Mouse (Mus musculus): ENCODE measurements at regions not wholly inside any gene's neighbourhood (a gene's known extent, or its start where the extent isn't known, plus 50 kb on each side); places are given as distances from the start of the nearest gene placed in this dataset.

DNA sequence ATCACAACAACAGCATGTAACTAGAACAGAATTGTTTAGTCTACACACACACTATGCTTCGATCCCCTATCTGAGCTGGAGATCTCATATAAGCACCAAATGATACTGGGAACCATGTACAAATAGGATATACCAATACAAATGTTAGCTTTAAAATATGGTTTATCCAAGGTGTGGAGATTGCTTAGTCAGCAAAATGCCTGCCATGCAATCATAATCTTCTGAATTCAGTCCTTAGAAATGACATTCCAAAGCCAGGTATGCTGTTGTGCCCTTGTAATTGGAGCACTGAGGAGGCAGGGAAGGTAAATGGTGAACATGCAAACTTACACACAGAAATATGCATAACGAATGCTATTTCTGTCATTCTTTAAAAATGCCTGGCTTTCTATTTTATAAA, 54.0 kb upstream of the Thsd7b start:
- no peak for DNase-seq

DNA sequence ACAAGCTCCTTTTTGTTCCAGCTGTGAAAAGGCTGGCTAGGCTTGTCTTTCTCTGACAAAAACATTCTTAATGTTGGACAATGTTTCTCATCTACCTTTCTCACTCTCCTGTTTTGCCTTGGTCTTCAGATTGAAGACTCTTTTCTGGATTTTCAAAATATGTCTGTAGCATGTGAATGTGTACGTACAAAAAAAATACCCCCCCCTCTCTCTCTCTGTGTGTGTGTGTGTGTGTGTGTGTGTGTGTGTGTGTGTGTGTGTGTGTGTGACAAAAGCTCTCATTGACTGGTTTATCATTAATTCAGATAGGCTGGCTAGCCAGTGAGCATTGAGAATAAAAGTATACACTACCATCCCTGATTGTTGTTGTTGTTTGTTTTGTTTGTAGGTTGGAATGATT, 64.3 kb upstream of the Thsd7b start:
- DNase-seq = no peak

DNA sequence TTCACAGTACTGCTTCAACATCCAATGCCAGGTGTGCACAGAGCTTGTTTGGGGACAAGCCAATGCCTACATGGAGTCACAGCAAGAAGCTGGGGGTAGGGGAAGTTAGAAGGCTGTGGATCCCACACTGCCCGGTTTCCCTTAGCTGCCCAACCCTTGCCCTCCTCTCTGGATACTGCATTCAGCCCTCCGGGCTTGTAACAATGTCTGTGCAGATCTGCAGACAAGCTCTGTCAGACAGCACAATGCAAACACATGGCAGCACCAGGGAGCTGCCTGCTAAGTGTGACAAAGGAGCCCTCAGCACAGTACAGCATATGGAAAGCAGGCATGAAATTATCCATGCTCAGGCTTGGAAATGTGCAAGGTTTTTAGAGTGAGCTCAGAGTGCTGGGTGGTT, 64.7 kb upstream of the Thsd7b start:
- DNase-seq = no peak

DNA sequence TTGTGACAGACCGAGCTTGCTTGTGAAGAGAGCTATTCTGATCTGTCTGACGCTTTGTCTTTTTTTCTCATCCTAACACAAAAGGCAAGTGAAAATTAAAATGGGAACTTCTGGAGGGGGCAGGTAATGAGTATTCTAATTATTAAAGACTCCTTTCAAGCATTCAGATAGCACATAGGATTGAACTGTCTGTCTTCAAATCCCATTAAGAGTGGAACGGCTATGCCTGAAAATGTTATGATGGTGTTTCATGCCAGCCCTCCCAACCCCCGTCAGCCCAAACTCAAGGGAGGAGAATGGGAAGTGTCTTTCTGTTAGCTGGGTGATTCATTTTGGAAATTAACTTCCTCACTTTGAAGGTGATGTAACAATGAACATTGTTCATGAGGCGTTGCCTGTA, 65.4 kb upstream of the Thsd7b start:
- DNase-seq = no peak

DNA sequence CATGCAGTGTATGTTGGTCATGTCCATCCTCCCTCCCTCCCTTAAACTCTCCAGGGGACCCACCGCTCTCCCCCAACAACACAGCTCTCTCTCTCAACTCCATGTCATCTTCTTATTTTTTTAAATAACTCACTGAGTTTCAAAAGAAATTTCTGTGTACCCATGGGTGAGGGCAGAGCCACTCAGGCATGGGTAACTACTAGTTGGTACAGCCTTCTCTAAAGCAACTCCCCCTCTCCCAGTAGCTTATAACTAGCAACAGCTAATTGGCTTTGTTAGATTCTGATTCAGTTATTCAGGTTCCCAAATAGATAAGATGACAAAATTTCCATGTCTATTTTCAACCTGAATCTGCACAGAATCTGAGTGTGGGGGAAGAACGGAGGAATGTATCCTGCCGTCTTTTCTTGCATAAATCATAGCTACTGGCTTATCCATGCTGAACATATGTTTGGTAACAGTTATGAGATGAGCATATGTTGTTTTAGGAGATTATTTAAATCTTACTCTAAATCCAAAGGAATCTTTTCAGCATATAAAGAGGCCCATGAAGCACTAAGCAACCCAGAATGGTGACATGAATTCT, 92.8 kb upstream of the Thsd7b start:
- no peak for DNase-seq

DNA sequence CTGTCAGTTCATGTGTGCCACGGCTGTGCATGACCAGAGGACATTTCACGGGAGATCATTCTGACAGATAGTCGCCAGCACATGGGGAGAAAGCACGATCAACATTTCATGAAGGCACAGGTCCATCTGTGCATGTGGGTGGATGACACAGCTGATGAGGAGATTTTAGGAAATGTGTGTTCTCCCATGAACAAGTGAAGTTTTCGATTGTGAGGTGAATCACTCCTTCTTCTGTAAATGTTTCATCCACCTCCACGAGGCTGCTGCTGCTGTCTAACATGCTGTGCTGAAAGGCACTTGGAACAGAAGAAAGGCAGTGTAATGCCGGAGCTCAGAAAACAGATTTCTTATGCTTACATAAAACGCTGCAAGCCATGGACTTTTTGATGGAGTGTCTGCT, 103.2 kb upstream of the Thsd7b start:
- DNase-seq = no peak

DNA sequence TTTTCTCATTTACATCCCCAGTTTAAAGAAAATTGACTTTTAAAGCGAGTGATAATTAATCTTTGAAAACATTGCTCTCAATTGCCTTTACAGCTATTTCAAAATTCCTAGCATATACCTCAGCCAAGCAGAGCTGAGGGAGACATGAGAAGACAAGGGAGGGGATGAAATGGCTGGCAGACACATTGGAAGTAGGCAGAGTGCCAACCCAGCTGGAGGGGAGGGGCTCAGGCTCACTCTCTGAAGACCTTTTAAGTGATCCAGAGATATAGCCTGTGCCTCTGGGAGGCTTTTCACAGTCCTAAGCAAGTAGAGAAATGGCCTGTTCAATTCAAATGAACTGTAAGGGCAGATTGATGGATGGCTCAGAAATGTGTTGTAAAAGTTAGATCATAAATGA, 122.5 kb upstream of the Thsd7b start:
- DNase-seq = no peak

DNA sequence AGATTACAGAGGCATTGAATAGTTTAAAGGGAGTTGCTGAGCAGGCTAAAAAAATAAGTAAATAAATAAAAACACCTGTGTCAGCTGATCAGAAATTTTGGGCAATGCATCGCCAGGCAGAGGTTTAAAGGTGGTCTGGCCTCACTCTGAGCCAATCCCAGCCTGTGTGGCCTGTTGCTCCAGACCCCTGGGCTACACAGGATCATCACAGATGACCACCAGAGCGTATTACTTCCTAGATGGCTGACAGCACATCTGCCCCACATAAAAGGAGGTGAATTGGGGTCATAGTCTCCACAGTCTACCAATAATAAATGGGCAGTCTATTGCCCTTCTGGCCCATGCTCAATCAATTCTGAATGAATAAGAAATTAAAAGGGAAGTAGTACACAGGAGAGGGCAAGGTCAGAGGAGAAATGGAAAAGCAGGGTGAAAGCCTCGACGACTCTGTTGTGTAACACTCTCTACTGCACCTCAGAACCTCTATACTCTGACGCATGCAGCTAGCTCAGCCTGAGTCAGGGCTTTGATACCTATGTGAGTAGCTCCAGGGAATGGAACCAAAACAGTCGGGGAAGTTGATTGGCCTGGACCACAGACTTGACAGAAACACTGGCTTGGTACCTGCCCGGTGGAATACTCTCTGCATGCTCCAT, 124.2 kb upstream of the Thsd7b start:
- peak; percentile 11 to 20 for DNase-seq

DNA sequence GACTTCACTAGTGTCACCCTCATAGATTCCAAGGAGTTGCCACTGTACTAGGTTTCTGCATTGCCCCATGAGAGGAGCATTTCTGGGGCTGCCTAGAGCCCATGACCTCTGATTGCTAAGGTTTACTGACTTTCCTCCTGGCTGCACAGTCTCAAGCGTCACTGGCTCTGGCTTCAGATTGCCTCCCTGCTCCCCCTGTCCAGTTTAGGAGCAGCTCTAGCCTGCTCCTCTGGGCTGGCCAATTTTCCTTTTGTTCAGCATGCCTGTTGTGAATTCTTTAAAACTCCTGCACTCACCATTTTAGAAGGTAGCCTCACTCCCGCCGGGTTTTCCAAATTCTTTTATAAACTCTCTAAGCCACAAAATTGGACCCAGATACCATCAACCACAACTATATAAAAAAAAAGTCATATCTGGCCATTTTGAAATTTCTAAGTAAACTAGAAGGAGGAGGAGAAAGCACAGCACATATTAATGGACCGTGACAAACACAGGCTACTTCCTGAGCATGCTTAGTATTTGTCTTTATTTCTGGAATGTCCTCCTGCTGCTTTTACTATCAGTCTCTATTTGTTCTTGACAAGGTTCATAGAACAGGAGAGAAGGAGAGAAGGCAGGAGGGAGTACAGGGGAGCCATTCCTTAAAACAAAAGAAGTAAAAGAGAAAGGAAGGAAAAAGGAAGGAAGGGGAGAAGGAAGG, 126.6 kb upstream of the Thsd7b start:
- DNase-seq = peak; percentile 12 to 31

DNA sequence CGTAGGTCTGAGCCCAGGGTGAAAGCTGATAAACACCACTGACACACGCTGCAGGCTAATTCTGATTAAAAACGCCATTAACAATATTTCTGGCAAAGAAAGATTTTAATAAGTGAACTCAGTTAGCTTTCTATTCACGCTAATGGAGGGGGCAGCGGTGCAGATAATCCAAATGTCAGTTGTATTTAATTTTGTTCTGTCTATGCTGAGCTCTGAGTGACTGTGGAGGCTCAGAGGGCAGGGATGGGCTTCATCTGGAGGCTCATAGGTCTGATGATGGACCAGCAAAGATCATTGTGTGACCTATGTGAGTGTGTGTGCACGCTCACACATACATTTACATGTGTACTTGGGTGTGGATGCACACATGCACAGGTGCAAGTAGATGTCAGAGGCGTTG, 134.3 kb upstream of the Thsd7b start:
- no peak for DNase-seq

DNA sequence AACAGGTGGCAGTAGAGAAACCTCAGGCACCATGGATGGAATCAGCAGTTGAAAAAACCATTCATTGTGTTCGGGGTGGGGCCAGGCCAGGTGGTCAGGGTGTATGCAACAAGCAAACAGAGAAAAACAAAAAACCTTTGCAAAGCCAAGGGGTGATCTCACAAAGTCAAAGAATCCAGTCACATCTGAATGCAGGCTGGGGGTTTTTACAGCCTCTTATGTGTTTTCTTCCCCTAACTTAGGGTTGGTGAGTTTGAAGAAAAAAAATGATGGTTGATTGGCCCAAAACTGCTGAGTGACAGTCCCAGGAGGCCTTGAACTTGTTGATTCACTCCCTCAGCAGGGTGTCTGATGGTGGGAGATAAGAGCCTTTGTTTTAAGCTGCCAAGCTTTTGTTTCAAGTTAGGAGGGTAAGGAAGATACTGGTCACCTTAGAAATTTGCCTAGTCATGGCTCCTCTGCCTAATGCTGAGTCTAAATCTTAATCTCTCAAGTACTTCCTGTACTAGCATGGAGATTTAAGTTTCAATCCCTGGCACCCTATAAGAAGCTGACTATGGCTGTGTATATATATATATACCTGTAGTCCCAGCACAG, 166.0 kb upstream of the Thsd7b start:
- DNase-seq = no peak

DNA sequence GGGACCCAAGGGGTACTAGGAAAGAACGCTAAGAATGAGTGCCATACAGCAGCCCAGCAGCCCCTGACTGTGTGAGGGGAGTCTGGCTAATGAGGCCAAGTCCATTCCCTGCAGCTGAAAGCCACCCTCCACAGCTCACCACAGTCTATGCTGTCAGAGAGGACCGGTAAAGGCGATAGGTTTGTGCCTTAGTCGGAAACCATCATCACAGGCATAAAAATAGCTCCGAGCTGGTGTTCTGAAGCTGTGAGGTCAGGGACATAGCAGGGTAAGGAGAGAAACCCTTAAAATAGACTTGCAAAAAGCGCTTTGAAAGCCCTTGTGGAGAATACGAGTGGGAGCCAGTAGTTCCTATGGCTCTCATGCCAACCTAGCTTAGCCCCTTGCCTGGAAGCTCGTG, 172.1 kb upstream of the Thsd7b start:
- DNase-seq = no peak

DNA sequence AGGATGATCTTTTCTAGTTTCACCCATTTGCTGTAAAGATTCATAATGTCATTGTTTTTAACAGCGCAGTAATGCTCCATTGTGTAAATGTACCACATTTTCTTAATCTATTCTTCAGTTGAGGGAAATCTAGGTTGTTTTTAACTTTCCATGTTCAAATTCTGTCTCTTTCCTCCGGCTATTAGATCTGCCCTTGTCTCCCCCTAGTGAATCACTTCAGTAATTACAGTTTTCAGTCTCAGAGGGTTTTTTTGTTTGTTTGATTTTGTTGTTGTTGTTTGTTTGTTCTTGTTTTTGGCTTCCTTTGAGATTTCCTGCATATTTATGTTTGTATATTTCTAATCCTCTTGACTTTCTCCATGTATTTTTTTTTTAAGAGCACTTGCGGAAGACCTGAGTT, 194.8 kb upstream of the Thsd7b start:
- no peak for DNase-seq

DNA sequence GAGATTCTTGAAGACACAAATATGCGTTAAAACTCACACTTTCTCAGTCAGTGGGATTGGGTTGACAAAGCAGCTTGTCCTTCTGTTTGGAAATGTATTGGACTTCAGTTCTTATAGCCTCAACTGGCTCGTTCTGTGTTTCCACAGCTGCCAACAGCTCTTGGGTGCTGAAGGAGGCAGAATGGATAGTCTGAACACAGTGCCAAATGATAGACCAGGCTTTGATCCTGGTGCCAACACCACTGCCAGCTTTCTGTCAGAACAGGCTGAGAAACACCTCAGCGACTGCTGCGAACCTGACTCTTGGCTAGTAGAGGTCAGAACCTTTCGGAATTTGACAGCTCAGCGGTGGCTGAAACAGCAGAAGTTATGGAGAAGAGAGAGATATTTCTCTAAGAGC, 215.9 kb upstream of the Thsd7b start:
- no peak for DNase-seq

DNA sequence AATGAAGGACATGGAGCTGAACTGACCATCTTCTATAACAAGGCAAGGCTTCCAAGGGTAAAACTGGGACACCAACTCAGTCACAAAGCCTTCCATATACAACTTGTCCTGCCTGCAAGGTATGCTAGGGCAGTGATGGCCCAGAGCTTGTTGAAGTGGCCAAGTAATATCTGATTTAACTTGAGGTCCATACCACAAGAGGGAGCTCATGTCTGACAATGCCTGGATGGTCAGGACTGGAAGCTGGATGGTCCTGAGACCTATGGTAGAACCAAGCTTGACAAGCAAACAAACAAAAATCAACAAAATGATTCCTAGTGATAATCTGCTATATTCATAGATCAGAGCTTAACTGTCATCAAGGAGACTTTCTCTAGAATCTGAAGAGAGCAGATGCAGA, 217.8 kb upstream of the Thsd7b start:
- DNase-seq = no peak

DNA sequence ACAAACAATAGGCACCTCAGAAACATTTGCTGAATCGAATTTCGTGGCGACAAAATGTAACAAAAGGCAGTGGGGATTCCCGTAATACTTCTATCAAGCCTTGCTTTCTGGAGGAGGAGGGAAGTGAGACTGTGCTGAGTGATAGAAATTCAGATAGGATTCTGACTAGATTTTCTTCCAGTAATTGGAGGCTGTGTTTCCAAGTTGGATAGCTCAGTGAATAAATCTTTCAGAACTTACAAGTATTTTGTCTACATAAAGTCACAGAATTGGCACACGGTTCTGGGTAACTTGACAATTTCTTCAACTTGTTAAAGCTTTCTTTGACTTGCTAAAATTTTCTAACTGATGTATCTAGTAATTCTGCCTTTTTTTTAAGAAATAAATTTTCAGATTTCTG, 239.4 kb upstream of the Thsd7b start:
- DNase-seq = no peak

DNA sequence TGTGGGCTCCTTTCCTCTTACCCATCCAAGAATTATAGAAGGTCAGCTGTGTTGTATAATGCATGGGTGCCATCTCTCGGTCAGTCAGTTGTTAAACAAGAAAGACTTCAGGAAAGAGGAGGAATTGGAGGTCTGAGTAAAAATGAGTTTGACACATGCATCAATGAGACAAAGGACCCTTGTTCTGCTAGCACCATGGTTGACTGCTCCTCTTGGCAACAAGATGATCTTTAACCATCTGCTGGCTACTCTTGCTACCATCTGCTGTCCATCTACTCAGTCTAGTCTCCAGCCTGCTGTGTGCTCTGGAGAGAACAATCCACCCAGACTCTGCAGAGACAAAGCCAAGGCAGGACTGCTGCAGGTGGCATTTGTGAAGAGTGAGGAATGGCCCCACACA, 267.2 kb upstream of the Thsd7b start:
- DNase-seq = no peak

DNA sequence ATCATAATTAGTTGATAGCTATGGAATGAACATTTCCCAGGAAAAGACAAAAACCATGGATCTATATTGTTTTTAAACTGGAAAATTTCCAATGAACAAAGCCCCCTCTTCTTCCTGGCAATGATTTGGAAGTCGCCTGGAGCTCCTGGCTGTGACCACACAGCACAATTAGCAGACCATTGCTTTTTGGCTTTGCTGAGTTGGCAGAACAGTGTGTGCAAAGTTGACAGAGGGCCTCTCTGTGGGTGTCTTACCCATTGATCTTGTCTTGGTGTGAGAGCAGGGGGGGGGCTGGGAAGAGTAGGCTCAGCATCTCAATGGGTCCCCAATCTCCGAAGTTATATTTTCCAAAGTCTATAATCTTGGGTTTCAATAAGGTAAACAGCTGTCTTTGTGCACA, 270.8 kb upstream of the Thsd7b start:
- DNase-seq = no peak

DNA sequence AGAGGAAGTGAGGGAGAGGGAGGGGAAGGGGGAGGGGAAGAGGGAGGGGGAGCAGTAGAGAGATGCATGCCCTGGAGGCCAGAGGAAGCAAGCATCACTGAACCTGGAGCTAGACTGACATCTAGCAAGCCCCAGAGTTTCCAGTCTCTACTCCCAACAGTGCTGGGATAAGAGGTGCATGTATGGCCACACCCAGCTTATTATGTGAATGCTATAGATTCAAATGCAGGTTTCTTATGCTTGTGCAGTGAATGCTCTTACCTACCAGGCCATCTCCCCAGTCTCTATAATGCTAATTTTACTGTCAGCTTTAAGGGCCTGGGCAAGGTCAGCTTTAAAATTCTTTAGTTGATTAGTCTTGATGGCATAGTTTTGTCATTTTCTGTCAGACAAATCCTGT, 271.3 kb upstream of the Thsd7b start:
- DNase-seq = no peak

DNA sequence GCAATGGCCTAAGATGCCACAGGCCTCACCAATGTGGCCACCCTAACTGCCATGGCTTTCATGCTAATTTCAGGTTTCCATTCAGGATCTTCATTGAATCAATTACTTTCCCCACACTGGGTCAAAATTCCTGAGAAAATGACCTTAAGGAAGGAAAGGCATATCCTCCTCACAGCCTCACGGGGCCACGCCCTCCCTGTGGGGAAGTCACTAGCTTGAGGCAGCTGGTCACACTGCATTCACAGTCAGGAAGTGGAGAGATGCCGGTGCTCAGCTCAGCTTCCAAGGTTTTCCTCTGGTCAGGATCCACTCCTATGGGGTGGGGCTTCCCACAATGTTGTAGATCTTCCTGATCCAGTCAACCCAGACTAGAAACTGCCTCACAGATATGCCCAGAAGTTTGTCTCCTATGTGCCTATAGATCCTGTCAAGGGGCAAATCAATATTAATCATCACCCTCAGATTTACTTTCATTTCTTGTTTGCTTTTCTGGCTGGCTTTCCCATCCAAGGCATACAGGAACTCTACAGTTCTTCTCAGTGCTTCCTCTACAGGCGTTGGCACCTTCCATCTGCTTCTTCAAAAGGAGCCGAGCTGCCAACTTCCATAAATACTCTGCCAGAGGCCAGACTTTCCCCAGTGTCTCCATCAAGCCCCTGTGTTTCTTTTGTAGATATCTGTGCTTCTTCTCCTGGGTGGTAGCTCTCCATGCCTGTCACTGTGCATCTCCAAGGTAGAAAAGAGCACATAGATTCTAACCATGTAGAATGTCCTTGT, 273.2 kb upstream of the Thsd7b start:
- DNase-seq = no peak

DNA sequence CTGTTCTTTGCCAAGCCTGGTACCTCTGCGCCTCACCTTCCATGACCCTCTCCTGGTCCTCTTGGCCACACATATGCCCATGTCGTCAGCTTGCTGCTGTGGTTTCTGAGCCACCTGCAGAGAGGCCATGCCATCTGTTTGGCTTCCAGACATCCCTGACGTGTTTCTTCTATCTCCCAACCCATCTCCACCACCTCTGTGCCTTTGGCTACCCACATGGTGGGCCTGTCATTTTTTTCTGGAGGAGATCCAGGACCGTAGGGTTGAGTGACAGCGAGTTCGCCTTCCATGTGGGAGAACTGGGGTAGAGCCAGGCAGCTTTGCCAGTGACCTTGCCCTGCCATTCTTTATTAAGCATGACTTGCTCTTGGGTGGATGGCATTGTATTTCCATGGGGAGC, 278.4 kb upstream of the Thsd7b start:
- no peak for DNase-seq

DNA sequence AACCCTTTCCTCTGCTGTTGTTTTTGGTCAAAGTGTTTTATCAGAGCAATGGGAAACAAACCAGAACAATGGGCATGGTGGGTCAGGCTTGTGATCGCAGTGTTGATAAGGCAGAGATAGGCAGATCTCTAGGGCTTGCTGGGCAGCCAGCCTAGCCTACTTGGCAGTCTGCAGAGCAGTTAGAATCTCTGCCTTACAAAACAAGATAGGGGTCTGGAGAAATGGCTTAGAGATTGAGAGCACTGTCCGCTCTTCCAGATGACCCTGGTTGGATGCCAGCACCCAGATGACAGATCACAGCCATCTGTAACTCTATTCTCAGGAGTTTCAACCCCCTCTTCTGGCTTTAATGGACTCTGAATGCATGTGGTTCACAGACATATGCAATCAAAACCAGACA, 289.7 kb upstream of the Thsd7b start:
- peak in 1 of 2 experiments; percentile 2 for DNase-seq

DNA sequence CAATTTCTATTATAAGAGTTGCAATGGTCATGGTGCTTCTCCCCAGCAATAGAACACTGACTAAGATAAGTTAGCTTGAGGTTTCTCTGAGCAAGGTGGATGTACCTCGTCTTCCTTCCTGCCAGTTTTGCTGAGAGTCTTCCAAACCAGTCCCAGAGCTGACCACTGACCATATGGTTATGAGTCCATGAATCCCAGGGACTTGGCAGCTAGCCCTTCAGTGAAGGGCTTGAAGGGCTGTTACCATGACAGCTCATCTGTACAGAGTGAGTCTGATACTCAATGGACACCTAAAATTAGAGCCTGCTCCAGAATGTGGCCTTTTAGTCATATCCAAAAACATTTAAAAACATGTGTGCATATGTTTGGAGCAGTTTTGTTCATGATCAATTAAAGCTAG, 297.5 kb upstream of the Thsd7b start:
- DNase-seq = no peak

Data from kidney, postnatal 4 days (tissue).